Mouse (Mus musculus) macrophage (primary cell): Measurements from ENCODE around the gene Nfatc2. TPM values are rescaled to one million over a fixed set of nuclear protein-coding genes. Genes with fewer than 3 reads are reported as not detected.

Source experiments
- H3K27ac ChIP-seq: fragments of 350-480 bp; formaldehyde crosslinking; 2 replicates; pipeline ENCODE4 v1.9.0; 2021
- H3K36me3 ChIP-seq: fragments of 350-480 bp; formaldehyde crosslinking; 2 replicates; pipeline ENCODE4 v1.9.0; 2021; ENCODE audit errors: inconsistent target
- H3K4me3 ChIP-seq: fragments of 350-480 bp; formaldehyde crosslinking; 2 replicates; pipeline ENCODE4 v1.9.0; 2021; ENCODE audit errors: inconsistent target
- H3K79me2 ChIP-seq: fragments of 350-480 bp; formaldehyde crosslinking; 2 replicates; pipeline ENCODE4 v1.9.0; 2021; ENCODE audit errors: inconsistent target
- WGBS: methylation state at CpG from one replicate; pipeline ENCODE4 v1.1.7; 2026; ENCODE audit warnings: inconsistent platforms; ENCODE audit not compliant: missing documents; 5-methylcytosine and 5-hydroxymethylcytosine counted together
- polyA plus RNA-seq: library from polyadenylated mRNA; stranded (reverse); fragments of 250-400 nt; gene quantifications from 3 replicates; pipeline ENCODE4 v1.2.4, GENCODE M21; 2018; ENCODE audit warnings: inconsistent platforms

Nfatc2 gene
- polyA plus RNA-seq, 1 experiment from 2014 or later = 26.6 TPM

DNA sequence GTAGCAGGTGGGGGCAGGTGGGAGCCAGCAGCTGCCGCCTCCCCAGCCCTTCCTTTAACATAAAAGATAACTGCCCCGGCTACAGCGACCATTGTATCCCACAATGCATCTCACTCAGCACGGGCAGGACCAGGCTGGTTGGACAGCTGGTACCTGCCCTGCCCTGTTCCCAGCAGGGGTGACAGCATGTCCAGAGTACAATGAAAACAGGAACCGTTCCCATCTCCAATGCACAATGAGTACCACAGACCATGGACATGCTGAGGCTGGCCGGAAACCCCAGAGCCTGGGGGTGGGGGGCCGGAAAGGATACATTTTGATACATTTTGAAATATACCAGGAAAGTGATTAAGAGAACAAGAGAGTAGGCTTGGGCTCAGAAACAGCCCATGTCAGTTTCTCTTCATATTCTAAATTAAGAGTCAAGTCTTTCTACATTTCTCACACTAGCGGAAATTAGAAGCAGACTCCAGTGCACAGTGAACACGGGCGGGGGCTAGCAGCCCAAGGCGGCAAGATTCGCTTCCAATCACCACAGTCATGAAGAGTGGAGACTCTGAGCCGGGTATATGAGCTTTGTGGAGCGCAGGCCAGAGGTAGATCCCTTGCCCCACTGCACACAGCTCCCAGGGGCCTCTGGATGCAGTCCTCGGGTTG lies 55.4 kb downstream of the Nfatc2 start:
- no peak overlapping the region for H3K27ac ChIP-seq
- 88% methylated on average over 15 of the region's 15 CpGs for WGBS
- H3K36me3 ChIP-seq = peaks cover 3% of the 10 kb centered on the region; the same call in 1 of the 2 replicates
- H3K79me2 ChIP-seq = peaks cover 93% of the 10 kb centered on the region
- no peak overlapping the region for H3K4me3 ChIP-seq

GRCm38 (mm10) chr2:168544102-168544501 lies 57.4 kb downstream of the Nfatc2 start:
- Histone ChIP-seq H3K79me2 (peaks cover 73% of the 10 kb centered on the region), H3K27ac (no peak overlapping the region), H3K4me3 (no peak overlapping the region), H3K36me3 (peaks cover 3% of the 10 kb centered on the region; the same call in 1 of the 2 replicates)
- WGBS = 57% methylated on average over 12 of the region's 13 CpGs

- peaks cover 69% of the 10 kb centered on the region for H3K79me2 ChIP-seq
- WGBS = 92% methylated on average over 3 of the region's 3 CpGs
- peaks cover 3% of the 10 kb centered on the region; the same call in 1 of the 2 replicates for H3K36me3 ChIP-seq
- H3K4me3 ChIP-seq = no peak overlapping the region
- H3K27ac ChIP-seq = no peak overlapping the region
Observed at GRCm38 (mm10) chr2:168543026-168543425, 58.4 kb downstream of the Nfatc2 start.

- Histone ChIP-seq H3K4me3 (no peak overlapping the region), H3K27ac (peak overlapping the region; percentile 97), H3K36me3 (peaks cover 5% of the 10 kb centered on the region; the same call in 1 of the 2 replicates), H3K79me2 (peaks cover 59% of the 10 kb centered on the region)
- 28% methylated on average over 7 of the region's 7 CpGs for WGBS
Observed at GRCm38 (mm10) chr2:168541223-168541622, 60.2 kb downstream of the Nfatc2 start.

DNA sequence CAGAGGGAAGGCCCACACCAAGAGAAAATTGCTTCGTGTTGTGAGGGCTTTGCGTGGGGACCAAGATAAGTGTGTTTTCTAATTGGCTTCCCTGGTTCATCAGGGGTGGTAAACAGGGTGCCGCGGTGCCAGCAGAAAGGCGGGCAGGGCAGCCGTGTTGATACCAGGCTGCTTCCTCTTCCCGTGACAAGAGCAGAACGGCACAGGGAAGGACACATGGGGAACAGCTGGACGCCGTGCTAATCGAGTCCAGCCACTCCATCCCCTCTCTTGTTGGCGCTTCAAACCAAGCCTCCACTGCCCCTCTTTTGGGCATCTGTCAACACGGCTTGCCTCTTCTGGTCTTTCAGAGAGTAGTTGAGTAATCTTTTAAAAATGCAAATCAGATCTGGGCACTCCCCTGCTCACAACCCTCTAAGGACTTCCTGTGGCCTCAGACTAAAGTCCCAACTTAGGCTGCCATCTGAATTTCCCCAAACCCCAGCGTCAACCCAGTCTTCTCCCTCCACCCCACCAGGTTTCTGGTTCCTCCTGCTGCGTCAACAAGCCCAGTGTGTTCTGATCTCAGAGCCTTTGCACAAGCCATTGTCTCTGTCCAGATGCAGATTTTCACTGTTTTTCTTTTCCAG lies 61.7 kb downstream of the Nfatc2 start:
- Histone ChIP-seq H3K4me3 (no peak overlapping the region), H3K27ac (peak overlapping the region; percentile 97), H3K36me3 (peaks cover 18% of the 10 kb centered on the region), H3K79me2 (peaks cover 44% of the 10 kb centered on the region)
- 2% methylated on average over 15 of the region's 15 CpGs for WGBS

- Histone ChIP-seq H3K79me2 (peaks cover 37% of the 10 kb centered on the region), H3K4me3 (no peak overlapping the region), H3K27ac (peak overlapping the region; percentile 97), H3K36me3 (peaks cover 24% of the 10 kb centered on the region)
- 14% methylated on average over 6 of the region's 6 CpGs for WGBS
Observed at GRCm38 (mm10) chr2:168539026-168539425, 62.4 kb downstream of the Nfatc2 start.

GRCm38 (mm10) chr2:168532061-168532833 lies 69.2 kb downstream of the Nfatc2 start:
- peaks cover 87% of the 10 kb centered on the region for H3K36me3 ChIP-seq
- WGBS = 94% methylated on average over 15 of the region's 15 CpGs
- no peak overlapping the region for H3K4me3 ChIP-seq
- no peak overlapping the region for H3K27ac ChIP-seq
- no peaks in the 10 kb centered on the region for H3K79me2 ChIP-seq

DNA sequence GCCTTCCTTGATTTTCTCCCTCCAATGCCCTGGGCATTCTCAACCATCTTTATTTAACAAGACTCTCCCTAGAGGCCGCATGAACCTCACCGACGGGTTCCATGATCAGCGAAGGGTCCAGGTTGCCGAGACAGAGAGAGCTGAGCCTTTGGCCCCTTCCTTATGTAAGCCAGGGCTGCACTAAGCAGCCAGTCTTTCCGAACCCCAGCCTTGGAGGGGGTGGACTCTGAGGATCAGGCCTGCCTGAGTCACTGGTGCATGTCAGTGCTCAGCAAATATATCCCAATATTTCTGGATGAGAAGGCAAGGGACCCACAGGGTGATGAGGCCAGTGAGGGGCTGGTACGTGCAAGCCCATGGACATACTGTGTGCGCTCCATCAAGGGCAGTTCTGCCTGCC lies 72.9 kb downstream of the Nfatc2 start:
- H3K4me3 ChIP-seq = no peak overlapping the region
- H3K79me2 ChIP-seq = no peaks in the 10 kb centered on the region
- H3K27ac ChIP-seq = no peak overlapping the region
- WGBS = 97% methylated on average over 8 of the region's 8 CpGs
- peaks cover 71% of the 10 kb centered on the region for H3K36me3 ChIP-seq

- 94% methylated on average over 10 of the region's 10 CpGs for WGBS
- no peaks in the 10 kb centered on the region for H3K79me2 ChIP-seq
- H3K27ac ChIP-seq = no peak overlapping the region
- H3K36me3 ChIP-seq = peaks cover 71% of the 10 kb centered on the region
- H3K4me3 ChIP-seq = no peak overlapping the region
Observed at GRCm38 (mm10) chr2:168527430-168527792, 74.0 kb downstream of the Nfatc2 start.

GRCm38 (mm10) chr2:168526547-168527429 lies 74.7 kb downstream of the Nfatc2 start:
- Histone ChIP-seq H3K79me2 (no peaks in the 10 kb centered on the region), H3K4me3 (no peak overlapping the region), H3K36me3 (peaks cover 71% of the 10 kb centered on the region), H3K27ac (no peak overlapping the region)
- 85% methylated on average over 18 of the region's 18 CpGs for WGBS

- 51% methylated on average over 16 of the region's 17 CpGs for WGBS
- Histone ChIP-seq H3K27ac (no peak overlapping the region), H3K79me2 (no peaks in the 10 kb centered on the region), H3K36me3 (peaks cover 71% of the 10 kb centered on the region), H3K4me3 (no peak overlapping the region)
Observed at GRCm38 (mm10) chr2:168525391-168526154, 75.9 kb downstream of the Nfatc2 start.

GRCm38 (mm10) chr2:168524905-168525381 lies 76.5 kb downstream of the Nfatc2 start:
- Histone ChIP-seq H3K4me3 (no peak overlapping the region), H3K79me2 (no peaks in the 10 kb centered on the region), H3K27ac (no peak overlapping the region), H3K36me3 (peaks cover 71% of the 10 kb centered on the region)
- 11% methylated on average over 13 of the region's 13 CpGs for WGBS

DNA sequence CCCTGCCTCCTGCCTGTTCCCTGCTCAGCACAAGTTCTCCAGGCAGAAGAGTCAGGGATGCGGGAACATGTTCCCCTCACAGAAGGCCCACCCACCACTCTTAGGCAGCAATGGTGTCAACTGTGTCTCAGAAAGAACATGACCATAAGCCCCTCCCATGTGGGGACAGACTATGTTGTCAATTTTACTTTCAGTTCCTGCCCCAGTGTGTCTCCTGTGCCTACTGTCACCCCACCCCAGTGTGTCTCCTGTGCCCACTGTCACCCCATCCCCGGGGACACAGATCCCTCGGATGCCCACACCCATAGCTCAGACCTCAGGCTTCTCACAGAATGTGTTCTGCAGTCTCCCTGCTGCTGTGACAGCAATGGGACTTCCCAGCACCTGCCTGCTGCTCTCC lies 79.2 kb downstream of the Nfatc2 start:
- H3K79me2 ChIP-seq = no peaks in the 10 kb centered on the region
- WGBS = 61% methylated on average over 3 of the region's 3 CpGs
- no peak overlapping the region for H3K27ac ChIP-seq
- H3K36me3 ChIP-seq = peaks cover 65% of the 10 kb centered on the region; the same call in 1 of the 2 replicates
- H3K4me3 ChIP-seq = no peak overlapping the region
